Mouse (Mus musculus): ENCODE results near the gene H2al1f. TPM values are rescaled to one million over a fixed set of nuclear protein-coding genes. Genes with fewer than 3 reads are reported as not detected.
"Not testable (repeated sequence)": the region's sequence is repeated elsewhere in the genome, so short reads cannot be mapped to it uniquely, and the experiment has no call there.

Gene H2al1f
- polyA plus RNA-seq, 1 experiment from 2014 or later: not detected

GRCm38 (mm10) chrX:11302132-11302531, 12.8 kb upstream of the H2al1f start, which contains the start of gene H2al1b:
Gene H2al1b, plus strand, starts transcription at chrX:11302432.
- ATAC-seq (ENCODE audit: low read depth); H3K9me3 ChIP-seq (replicated peaks; ENCODE audit: control insufficient read depth, low read length); H3K4me1 ChIP-seq (ENCODE audit: control insufficient read depth, low read depth, low read length); H3K27me3 ChIP-seq (ENCODE audit: control insufficient read depth, insufficient read depth, low read depth, low read length); H3K4me3 ChIP-seq (ENCODE audit: low read depth, low read length); H3K27ac ChIP-seq (ENCODE audit: low read length); H3K9ac ChIP-seq (ENCODE audit: low read depth, low read length); H3K36me3 ChIP-seq (ENCODE audit: control insufficient read depth, insufficient read depth); H3K4me2 ChIP-seq (ENCODE audit: low read depth, low read length): not testable (repeated sequence)
- WGBS (ENCODE audit: insufficient replicate concordance): 62% methylated on average over 1 of the region's 3 CpGs

- H3K27me3 ChIP-seq (ENCODE audit: control insufficient read depth, insufficient read depth, low read depth, low read length); H3K9me3 ChIP-seq (replicated peaks; ENCODE audit: control insufficient read depth, low read length); H3K4me1 ChIP-seq (ENCODE audit: control insufficient read depth, low read depth, low read length); H3K27ac ChIP-seq (ENCODE audit: low read length); ATAC-seq (ENCODE audit: low read depth); H3K4me3 ChIP-seq (ENCODE audit: low read depth, low read length); H3K4me2 ChIP-seq (ENCODE audit: low read depth, low read length); H3K36me3 ChIP-seq (ENCODE audit: control insufficient read depth, insufficient read depth); H3K9ac ChIP-seq (ENCODE audit: low read depth, low read length): not testable (repeated sequence)
- WGBS (ENCODE audit: insufficient replicate concordance): 60% methylated on average over 1 of the region's 6 CpGs
Observed at GRCm38 (mm10) chrX:11305355-11305754, 9.6 kb upstream of the H2al1f start, which contains the start of gene H2al1c. Gene H2al1c, plus strand, starts transcription at chrX:11305655.

DNA sequence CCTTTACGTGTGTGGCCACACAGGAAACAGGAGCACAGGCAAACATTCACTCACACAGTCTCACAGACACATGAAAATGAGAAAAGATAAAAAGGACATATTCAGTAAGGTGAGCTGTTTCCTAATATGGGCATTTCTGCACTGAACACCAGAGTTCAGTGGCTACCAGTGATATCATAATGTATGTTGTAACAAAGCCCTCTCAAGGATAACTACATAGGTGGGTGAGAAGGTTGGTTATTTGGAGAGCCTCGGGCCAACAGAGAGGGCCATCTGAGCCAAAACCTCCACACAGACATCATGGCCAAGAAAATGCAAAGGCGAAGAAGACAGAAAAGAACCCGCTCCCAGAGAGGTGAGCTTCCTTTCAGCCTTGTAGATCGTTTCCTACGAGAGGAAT, 6.4 kb upstream of the H2al1f start, which contains the start of gene H2al1d:
TSS of gene H2al1d (plus strand) at position 301 of the 400 bp plus-strand sequence.
- no CpG with 5 or more reads among the region's 6 CpGs for WGBS (ENCODE audit: insufficient replicate concordance)

DNA sequence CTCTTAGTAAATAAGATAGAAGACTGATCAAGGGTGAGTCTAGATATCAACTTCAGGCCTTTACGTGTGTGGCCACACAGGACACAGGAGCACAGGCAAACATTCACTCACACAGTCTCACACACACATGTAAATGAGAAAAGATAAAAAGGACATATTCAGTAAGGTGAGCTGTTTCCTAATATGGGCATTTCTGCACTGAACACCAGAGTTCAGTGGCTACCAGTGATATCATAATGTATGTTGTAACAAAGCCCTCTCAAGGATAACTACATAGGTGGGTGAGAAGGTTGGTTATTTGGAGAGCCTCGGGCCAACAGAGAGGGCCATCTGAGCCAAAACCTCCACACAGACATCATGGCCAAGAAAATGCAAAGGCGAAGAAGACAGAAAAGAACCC, 3.3 kb upstream of the H2al1f start, which contains the start of gene H2al1e:
TSS of gene H2al1e (plus strand) at position 301 of the 400 bp plus-strand sequence.
- not testable (repeated sequence) for H3K4me3 ChIP-seq (ENCODE audit: low read depth, low read length); ATAC-seq (ENCODE audit: low read depth); H3K4me1 ChIP-seq (ENCODE audit: control insufficient read depth, low read depth, low read length); H3K36me3 ChIP-seq (ENCODE audit: control insufficient read depth, insufficient read depth); H3K4me2 ChIP-seq (ENCODE audit: low read depth, low read length); H3K27ac ChIP-seq (ENCODE audit: low read length); H3K9me3 ChIP-seq (replicated peaks; ENCODE audit: control insufficient read depth, low read length); H3K9ac ChIP-seq (ENCODE audit: low read depth, low read length); H3K27me3 ChIP-seq (ENCODE audit: control insufficient read depth, insufficient read depth, low read depth, low read length)
- WGBS (ENCODE audit: insufficient replicate concordance): no CpG with 5 or more reads among the region's 3 CpGs

More for the DNA sequence above, 6.4 kb upstream of the H2al1f start, which contains the start of gene H2al1d:
- H3K9me3 ChIP-seq (replicated peaks; ENCODE audit: control insufficient read depth, low read length); ATAC-seq (ENCODE audit: low read depth); H3K4me3 ChIP-seq (ENCODE audit: low read depth, low read length); H3K27ac ChIP-seq (ENCODE audit: low read length); H3K27me3 ChIP-seq (ENCODE audit: control insufficient read depth, insufficient read depth, low read depth, low read length); H3K4me1 ChIP-seq (ENCODE audit: control insufficient read depth, low read depth, low read length); H3K36me3 ChIP-seq (ENCODE audit: control insufficient read depth, insufficient read depth); H3K4me2 ChIP-seq (ENCODE audit: low read depth, low read length); H3K9ac ChIP-seq (ENCODE audit: low read depth, low read length): not testable (repeated sequence)

DNA sequence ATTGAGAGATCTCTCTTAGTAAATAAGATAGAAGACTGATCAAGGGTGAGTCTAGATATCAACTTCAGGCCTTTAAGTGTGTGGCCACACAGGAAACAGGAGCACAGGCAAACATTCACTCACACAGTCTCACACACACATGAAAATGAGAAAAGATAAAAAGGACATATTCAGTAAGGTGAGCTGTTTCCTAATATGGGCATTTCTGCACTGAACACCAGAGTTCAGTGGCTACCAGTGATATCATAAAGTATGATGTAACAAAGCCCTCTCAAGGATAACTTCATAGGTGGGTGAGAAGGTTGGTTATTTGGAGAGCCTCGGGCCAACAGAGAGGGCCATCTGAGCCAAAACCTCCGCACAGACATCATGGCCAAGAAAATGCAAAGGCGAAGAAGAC, 3.0 kb downstream of the H2al1f start, which contains the start of gene H2al1g:
TSS of gene H2al1g (plus strand) at position 301 of the 400 bp plus-strand sequence.
- H3K4me1 ChIP-seq (ENCODE audit: control insufficient read depth, low read depth, low read length); H3K27me3 ChIP-seq (ENCODE audit: control insufficient read depth, insufficient read depth, low read depth, low read length); H3K36me3 ChIP-seq (ENCODE audit: control insufficient read depth, insufficient read depth); H3K9ac ChIP-seq (ENCODE audit: low read depth, low read length); H3K4me3 ChIP-seq (ENCODE audit: low read depth, low read length); H3K4me2 ChIP-seq (ENCODE audit: low read depth, low read length); H3K27ac ChIP-seq (ENCODE audit: low read length); H3K9me3 ChIP-seq (replicated peaks; ENCODE audit: control insufficient read depth, low read length); ATAC-seq (ENCODE audit: low read depth): not testable (repeated sequence)
- no CpG with 5 or more reads among the region's 3 CpGs for WGBS (ENCODE audit: insufficient replicate concordance)

GRCm38 (mm10) chrX:11321192-11321591, 6.2 kb downstream of the H2al1f start, which contains the start of gene H2al1h:
Gene H2al1h, plus strand, starts transcription at chrX:11321492.
- not testable (repeated sequence) for H3K4me2 ChIP-seq (ENCODE audit: low read depth, low read length); H3K4me3 ChIP-seq (ENCODE audit: low read depth, low read length); ATAC-seq (ENCODE audit: low read depth); H3K27ac ChIP-seq (ENCODE audit: low read length); H3K27me3 ChIP-seq (ENCODE audit: control insufficient read depth, insufficient read depth, low read depth, low read length); H3K9ac ChIP-seq (ENCODE audit: low read depth, low read length); H3K9me3 ChIP-seq (replicated peaks; ENCODE audit: control insufficient read depth, low read length); H3K36me3 ChIP-seq (ENCODE audit: control insufficient read depth, insufficient read depth); H3K4me1 ChIP-seq (ENCODE audit: control insufficient read depth, low read depth, low read length)
- no CpG with 5 or more reads among the region's 6 CpGs for WGBS (ENCODE audit: insufficient replicate concordance)

- H3K9ac ChIP-seq (ENCODE audit: low read depth, low read length); ATAC-seq (ENCODE audit: low read depth); H3K9me3 ChIP-seq (replicated peaks; ENCODE audit: control insufficient read depth, low read length); H3K36me3 ChIP-seq (ENCODE audit: control insufficient read depth, insufficient read depth); H3K4me2 ChIP-seq (ENCODE audit: low read depth, low read length); H3K4me1 ChIP-seq (ENCODE audit: control insufficient read depth, low read depth, low read length); H3K27me3 ChIP-seq (ENCODE audit: control insufficient read depth, insufficient read depth, low read depth, low read length); H3K27ac ChIP-seq (ENCODE audit: low read length); H3K4me3 ChIP-seq (ENCODE audit: low read depth, low read length): not testable (repeated sequence)
- WGBS (ENCODE audit: insufficient replicate concordance): 77% methylated on average over 2 of the region's 5 CpGs
Observed at GRCm38 (mm10) chrX:11324359-11324758, 9.4 kb downstream of the H2al1f start, which contains the start of gene H2al1i. Gene H2al1i, plus strand, starts transcription at chrX:11324659.

DNA sequence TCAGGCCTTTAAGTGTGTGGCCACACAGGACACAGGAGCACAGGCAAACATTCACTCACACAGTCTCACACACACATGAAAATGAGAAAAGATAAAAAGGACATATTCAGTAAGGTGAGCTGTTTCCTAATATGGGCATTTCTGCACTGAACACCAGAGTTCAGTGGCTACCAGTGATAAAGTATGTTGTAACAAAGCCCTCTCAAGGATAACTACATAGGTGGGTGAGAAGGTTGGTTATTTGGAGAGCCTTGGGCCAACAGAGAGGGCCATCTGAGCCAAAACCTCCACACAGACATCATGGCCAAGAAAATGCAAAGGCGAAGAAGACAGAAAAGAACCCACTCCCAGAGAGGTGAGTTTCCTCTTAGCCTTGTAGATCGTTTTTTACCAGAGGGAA, 12.6 kb downstream of the H2al1f start, which contains the start of gene H2al1j:
TSS of gene H2al1j (plus strand) at position 301 of the 400 bp plus-strand sequence.
- H3K27ac ChIP-seq (ENCODE audit: low read length); H3K4me2 ChIP-seq (ENCODE audit: low read depth, low read length); H3K27me3 ChIP-seq (ENCODE audit: control insufficient read depth, insufficient read depth, low read depth, low read length); H3K9ac ChIP-seq (ENCODE audit: low read depth, low read length); ATAC-seq (ENCODE audit: low read depth); H3K9me3 ChIP-seq (replicated peaks; ENCODE audit: control insufficient read depth, low read length); H3K36me3 ChIP-seq (ENCODE audit: control insufficient read depth, insufficient read depth); H3K4me3 ChIP-seq (ENCODE audit: low read depth, low read length); H3K4me1 ChIP-seq (ENCODE audit: control insufficient read depth, low read depth, low read length): not testable (repeated sequence)
- WGBS (ENCODE audit: insufficient replicate concordance): 71% methylated on average over 2 of the region's 2 CpGs

GRCm38 (mm10) chrX:11345762-11346161, 30.8 kb downstream of the H2al1f start:
- Histone ChIP-seq H3K4me3 (ENCODE audit: low read depth, low read length) (no peak overlapping the region), H3K9ac (ENCODE audit: low read depth, low read length) (no peak overlapping the region), H3K36me3 (ENCODE audit: control insufficient read depth, insufficient read depth) (no peaks in the 10 kb centered on the region), H3K4me1 (ENCODE audit: control insufficient read depth, low read depth, low read length) (no peaks in the 10 kb centered on the region), H3K9me3 (replicated peaks; ENCODE audit: control insufficient read depth, low read length) (no peaks in the 10 kb centered on the region), H3K27ac (ENCODE audit: low read length) (no peak overlapping the region), H3K4me2 (ENCODE audit: low read depth, low read length) (no peak overlapping the region), H3K27me3 (ENCODE audit: control insufficient read depth, insufficient read depth, low read depth, low read length) (no peaks in the 10 kb centered on the region)
- 62% methylated on average over 9 of the region's 9 CpGs for WGBS (ENCODE audit: insufficient replicate concordance)
- ATAC-seq (ENCODE audit: low read depth): no peak

Data from liver, embryonic 16.5 days (tissue).